Mouse (Mus musculus): Measurements from ENCODE around the gene Dennd1b. TPM values are rescaled to one million over a fixed set of nuclear protein-coding genes. Genes with fewer than 3 reads are reported as not detected.

Gene Dennd1b
- polyA plus RNA-seq, 1 experiment from 2014 or later, result 7.4 TPM

GRCm38 (mm10) chr1:138984161-138984560 lies 20.9 kb downstream of the Dennd1b start:
- no peak overlapping the region for H3K4me3 ChIP-seq
- no peak for ATAC-seq (ENCODE audit: insufficient number of reproducible peaks, insufficient read depth, low FRiP score, low TSS enrichment, low read depth)
- no peaks in the 10 kb centered on the region for H3K9me3 ChIP-seq
- no peak overlapping the region for H3K27ac ChIP-seq
- 92% methylated on average over 4 of the region's 4 CpGs for WGBS
- H3K4me2 ChIP-seq, result no peak overlapping the region
- no peaks in the 10 kb centered on the region for H3K27me3 ChIP-seq
- no peaks in the 10 kb centered on the region for H3K4me1 ChIP-seq
- H3K9ac ChIP-seq, result no peak overlapping the region
- H3K36me3 ChIP-seq, result no peaks in the 10 kb centered on the region

GRCm38 (mm10) chr1:138992384-138993138 lies 29.3 kb downstream of the Dennd1b start:
- H3K36me3 ChIP-seq, result 0 out of 2 replicates have a peak, but pooled peaks cover 5% of the 10 kb centered on the region
- no peaks in the 10 kb centered on the region for H3K27me3 ChIP-seq
- H3K4me3 ChIP-seq, result no peak overlapping the region
- H3K27ac ChIP-seq, result no peak overlapping the region
- H3K9ac ChIP-seq, result no peak overlapping the region
- ATAC-seq (ENCODE audit: insufficient number of reproducible peaks, insufficient read depth, low FRiP score, low TSS enrichment, low read depth), result no peak
- WGBS, result 77% methylated on average over 5 of the region's 5 CpGs
- H3K9me3 ChIP-seq, result no peaks in the 10 kb centered on the region
- no peaks in the 10 kb centered on the region for H3K4me1 ChIP-seq
- H3K4me2 ChIP-seq, result no peak overlapping the region

GRCm38 (mm10) chr1:138995621-138996380 lies 32.6 kb downstream of the Dennd1b start:
- WGBS, result 86% methylated on average over 6 of the region's 6 CpGs
- Histone ChIP-seq H3K36me3 (0 out of 2 replicates have a peak, but pooled peaks cover 5% of the 10 kb centered on the region), H3K4me1 (0 out of 2 replicates have a peak, but pooled peaks cover 3% of the 10 kb centered on the region), H3K27me3 (no peaks in the 10 kb centered on the region), H3K27ac (no peak overlapping the region), H3K9me3 (no peaks in the 10 kb centered on the region), H3K4me2 (no peak overlapping the region), H3K9ac (no peak overlapping the region), H3K4me3 (no peak overlapping the region)
- ATAC-seq (ENCODE audit: insufficient number of reproducible peaks, insufficient read depth, low FRiP score, low TSS enrichment, low read depth), result no peak

- Histone ChIP-seq H3K4me1 (0 out of 2 replicates have a peak, but pooled peaks cover 4% of the 10 kb centered on the region), H3K4me2 (no peak overlapping the region), H3K36me3 (0 out of 2 replicates have a peak, but pooled peaks cover 5% of the 10 kb centered on the region), H3K27ac (no peak overlapping the region), H3K9me3 (no peaks in the 10 kb centered on the region), H3K9ac (no peak overlapping the region), H3K4me3 (no peak overlapping the region), H3K27me3 (no peaks in the 10 kb centered on the region)
- no peak for ATAC-seq (ENCODE audit: insufficient number of reproducible peaks, insufficient read depth, low FRiP score, low TSS enrichment, low read depth)
- WGBS, result 98% methylated on average over 2 of the region's 2 CpGs
Measured at GRCm38 (mm10) chr1:138996663-138997062, 33.4 kb downstream of the Dennd1b start.

- no peak overlapping the region for H3K9ac ChIP-seq
- no peaks in the 10 kb centered on the region for H3K36me3 ChIP-seq
- H3K27me3 ChIP-seq, result no peaks in the 10 kb centered on the region
- 40% methylated on average over 9 of the region's 9 CpGs for WGBS
- 0 out of 2 replicates have a peak, but pooled peaks cover 4% of the 10 kb centered on the region for H3K4me1 ChIP-seq
- no peak overlapping the region for H3K27ac ChIP-seq
- H3K4me2 ChIP-seq, result no peak overlapping the region
- ATAC-seq (ENCODE audit: insufficient number of reproducible peaks, insufficient read depth, low FRiP score, low TSS enrichment, low read depth), result no peak
- H3K4me3 ChIP-seq, result no peak overlapping the region
- no peaks in the 10 kb centered on the region for H3K9me3 ChIP-seq
Measured at GRCm38 (mm10) chr1:139000675-139001379, 37.6 kb downstream of the Dennd1b start.

- Histone ChIP-seq H3K4me3 (no peak overlapping the region), H3K4me1 (0 out of 2 replicates have a peak, but pooled peaks cover 4% of the 10 kb centered on the region), H3K9ac (no peak overlapping the region), H3K27me3 (no peaks in the 10 kb centered on the region), H3K4me2 (no peak overlapping the region), H3K9me3 (no peaks in the 10 kb centered on the region), H3K27ac (no peak overlapping the region), H3K36me3 (no peaks in the 10 kb centered on the region)
- WGBS, result 87% methylated on average over 2 of the region's 2 CpGs
- no peak for ATAC-seq (ENCODE audit: insufficient number of reproducible peaks, insufficient read depth, low FRiP score, low TSS enrichment, low read depth)
Measured at GRCm38 (mm10) chr1:139003503-139003902, 40.3 kb downstream of the Dennd1b start.

- Histone ChIP-seq H3K9ac (no peak overlapping the region), H3K9me3 (no peaks in the 10 kb centered on the region), H3K36me3 (no peaks in the 10 kb centered on the region), H3K4me1 (no peaks in the 10 kb centered on the region), H3K4me2 (no peak overlapping the region), H3K27me3 (no peaks in the 10 kb centered on the region), H3K27ac (no peak overlapping the region), H3K4me3 (no peak overlapping the region)
- 77% methylated on average over 1 of the region's 1 CpGs for WGBS
- ATAC-seq (ENCODE audit: insufficient number of reproducible peaks, insufficient read depth, low FRiP score, low TSS enrichment, low read depth), result no peak
Measured at GRCm38 (mm10) chr1:139006000-139006399, 42.8 kb downstream of the Dennd1b start.

GRCm38 (mm10) chr1:139007475-139007874 lies 44.2 kb downstream of the Dennd1b start:
- no peaks in the 10 kb centered on the region for H3K9me3 ChIP-seq
- H3K4me2 ChIP-seq, result no peak overlapping the region
- no peak for ATAC-seq (ENCODE audit: insufficient number of reproducible peaks, insufficient read depth, low FRiP score, low TSS enrichment, low read depth)
- H3K27ac ChIP-seq, result no peak overlapping the region
- 90% methylated on average over 3 of the region's 3 CpGs for WGBS
- H3K36me3 ChIP-seq, result no peaks in the 10 kb centered on the region
- H3K27me3 ChIP-seq, result no peaks in the 10 kb centered on the region
- no peaks in the 10 kb centered on the region for H3K4me1 ChIP-seq
- H3K9ac ChIP-seq, result no peak overlapping the region
- H3K4me3 ChIP-seq, result no peak overlapping the region

- Histone ChIP-seq H3K36me3 (no peaks in the 10 kb centered on the region), H3K27ac (no peak overlapping the region), H3K9me3 (no peaks in the 10 kb centered on the region), H3K4me3 (no peak overlapping the region), H3K27me3 (no peaks in the 10 kb centered on the region), H3K9ac (no peak overlapping the region), H3K4me1 (no peaks in the 10 kb centered on the region), H3K4me2 (no peak overlapping the region)
- 76% methylated on average over 5 of the region's 5 CpGs for WGBS
- no peak for ATAC-seq (ENCODE audit: insufficient number of reproducible peaks, insufficient read depth, low FRiP score, low TSS enrichment, low read depth)
Measured at GRCm38 (mm10) chr1:139015118-139015788, 52.0 kb downstream of the Dennd1b start.

- Histone ChIP-seq H3K4me1 (no peaks in the 10 kb centered on the region), H3K27ac (no peak overlapping the region), H3K9ac (no peak overlapping the region), H3K4me2 (no peak overlapping the region), H3K9me3 (no peaks in the 10 kb centered on the region), H3K27me3 (no peaks in the 10 kb centered on the region), H3K36me3 (no peaks in the 10 kb centered on the region), H3K4me3 (no peak overlapping the region)
- no peak for ATAC-seq (ENCODE audit: insufficient number of reproducible peaks, insufficient read depth, low FRiP score, low TSS enrichment, low read depth)
- WGBS, result 57% methylated on average over 7 of the region's 7 CpGs
Measured at GRCm38 (mm10) chr1:139021298-139021697, 58.1 kb downstream of the Dennd1b start.
